Mouse (Mus musculus) heart, postnatal 25 days (tissue): ENCODE data around the gene Ephb1. TPM values are rescaled to one million over a fixed set of nuclear protein-coding genes. Genes with fewer than 3 reads are reported as not detected.

Source experiments
- DNase-seq: peaks from one replicate; pipeline ENCODE4 v3.0.0; 2022; ENCODE audit warnings: low spot score
- intact Hi-C: fragments of 180-260 bp; cut with DNase I; formaldehyde crosslinking; loops from one replicate; pipeline ENCODE4 v1.15.1; 2025
- total RNA-seq, 2 experiments: library from RNA; stranded (reverse); gene quantifications; 2 replicates each; pipeline ENCODE4 v1.2.3; 2021

The Ephb1 gene
- total RNA-seq, 2 experiments from 2014 or later: 19.5 to 21.0 TPM

- intact Hi-C loops: no loop called here
- DNase-seq: no peak
These were observed 39.1 kb downstream of the Ephb1 start for GRCm38 (mm10) chr9:102315436-102315835.

- intact Hi-C loops: no loop called here
- no peak for DNase-seq
These were observed 39.7 kb downstream of the Ephb1 start for GRCm38 (mm10) chr9:102314795-102315194.

- no peak for DNase-seq
- intact Hi-C loops: no loop called here
These were observed 44.1 kb downstream of the Ephb1 start for GRCm38 (mm10) chr9:102310431-102310830.

- DNase-seq: no peak
- intact Hi-C loops: loop anchor here (5.0 kb wide), 1 partner anchor 37 kb away; no protein-coding TSS in a partner anchor
These were observed 45.2 kb downstream of the Ephb1 start for GRCm38 (mm10) chr9:102309278-102309677.

GRCm38 (mm10) chr9:102307656-102308055, 46.8 kb downstream of the Ephb1 start:
- intact Hi-C loops: loop anchor here (2.0 to 5.0 kb wide), 2 partner anchors 35 to 47 kb away; partner anchors contain the start of gene Ephb1
- DNase-seq: no peak

GRCm38 (mm10) chr9:102306645-102307415, 47.7 kb downstream of the Ephb1 start:
- intact Hi-C loops: loop anchor here (2.0 to 5.0 kb wide), 2 partner anchors 35 to 48 kb away; partner anchors contain the start of gene Ephb1
- DNase-seq: peak; percentile 61

GRCm38 (mm10) chr9:102305432-102306100, 48.9 kb downstream of the Ephb1 start:
- DNase-seq: no peak

GRCm38 (mm10) chr9:102304796-102305195, 49.7 kb downstream of the Ephb1 start:
- no peak for DNase-seq
- intact Hi-C loops: loop anchor here (5.0 kb wide), 1 partner anchor 32 kb away; no protein-coding TSS in a partner anchor

More at GRCm38 (mm10) chr9:102305432-102306100, 48.9 kb downstream of the Ephb1 start:
- intact Hi-C loops: loop anchor here (2.0 to 5.0 kb wide), 2 partner anchors 33 to 49 kb away; partner anchors contain the start of gene Ephb1

- no peak for DNase-seq
- intact Hi-C loops: no loop called here
These were observed 50.6 kb downstream of the Ephb1 start for GRCm38 (mm10) chr9:102303882-102304281.

- intact Hi-C loops: no loop called here
- no peak for DNase-seq
These were observed 53.5 kb downstream of the Ephb1 start for GRCm38 (mm10) chr9:102300985-102301384.

- DNase-seq: no peak
- intact Hi-C loops: no loop called here
These were observed 55.8 kb downstream of the Ephb1 start for GRCm38 (mm10) chr9:102298741-102299140.

GRCm38 (mm10) chr9:102297986-102298385, 56.5 kb downstream of the Ephb1 start:
- no peak for DNase-seq
- intact Hi-C loops: no loop called here

- no peak for DNase-seq
- intact Hi-C loops: no loop called here
These were observed 57.3 kb downstream of the Ephb1 start for GRCm38 (mm10) chr9:102297176-102297575.

- intact Hi-C loops: no loop called here
- DNase-seq: no peak
These were observed 60.9 kb downstream of the Ephb1 start for GRCm38 (mm10) chr9:102293605-102294004.

- no peak for DNase-seq
- intact Hi-C loops: no loop called here
These were observed 63.3 kb downstream of the Ephb1 start for GRCm38 (mm10) chr9:102291230-102291629.

GRCm38 (mm10) chr9:102288356-102288755, 66.1 kb downstream of the Ephb1 start:
- no peak for DNase-seq
- intact Hi-C loops: no loop called here

- DNase-seq: no peak
- intact Hi-C loops: no loop called here
These were observed 78.6 kb downstream of the Ephb1 start for GRCm38 (mm10) chr9:102275931-102276330.

- DNase-seq: no peak
- intact Hi-C loops: loop anchor here (5.0 kb wide), 1 partner anchor 33 kb away; no protein-coding TSS in a partner anchor
These were observed 80.5 kb downstream of the Ephb1 start for GRCm38 (mm10) chr9:102274016-102274415.

GRCm38 (mm10) chr9:102273469-102273808, 81.1 kb downstream of the Ephb1 start:
- intact Hi-C loops: loop anchor here (5.0 kb wide), 1 partner anchor 34 kb away; no protein-coding TSS in a partner anchor
- no peak for DNase-seq

- intact Hi-C loops: loop anchor here (5.0 kb wide), 1 partner anchor 34 kb away; no protein-coding TSS in a partner anchor
- no peak for DNase-seq
These were observed 81.6 kb downstream of the Ephb1 start for GRCm38 (mm10) chr9:102272731-102273468.
